Mouse (Mus musculus): Measurements from ENCODE around the gene Usp49. TPM values are rescaled to one million over a fixed set of nuclear protein-coding genes. Genes with fewer than 3 reads are reported as not detected.

The Usp49 gene
- polyA plus RNA-seq, 2 experiments: 5.0 to 17.6 TPM

- Histone ChIP-seq H3K4me3 (replicated peaks; ENCODE audit: low read length) (peak within 1 kb of the TSS; percentile 88), H3K36me3 (ENCODE audit: control insufficient read depth, insufficient read depth, low read length) (peaks cover 31% of the 10 kb centered on the region), H3K4me2 (replicated peaks; ENCODE audit: low read depth, low read length, severe bottlenecking) (peak within 1 kb of the TSS; percentile 93), H3K27me3 (ENCODE audit: control insufficient read depth, insufficient read depth, low read length) (no peaks in the 10 kb centered on the region), H3K9ac (ENCODE audit: low read depth, low read length, severe bottlenecking) (peak within 1 kb of the TSS; percentile 78), H3K27ac (replicated peaks; ENCODE audit: low read depth, low read length) (peak within 1 kb of the TSS; percentile 74), H3K4me1 (ENCODE audit: control insufficient read depth, insufficient read depth, low read length) (peaks cover 19% of the 10 kb centered on the region), H3K9me3 (ENCODE audit: control insufficient read depth, low read length) (no peaks in the 10 kb centered on the region)
- DNase-seq (ENCODE audit: low spot score) (peak; percentile 97), ATAC-seq (ENCODE audit: low FRiP score, low read depth) (peak; percentile 96)
- under 1% methylated on average over 59 of the region's 59 CpGs for WGBS
- TF ChIP-seq POLR2A (IDR thresholded peaks at IDR 0.05; ENCODE audit: borderline replicate concordance, extremely low read depth, insufficient read depth, insufficient read length): peak; percentile 40; the same call in 1 of the 2 replicates
Observed at GRCm38 (mm10) chr17:47610849-47611660, 19.4 kb upstream of the Usp49 start, which contains the start of the genes Bysl, Med20 and Gm20517. Bysl (minus strand) TSS chr17:47611492. Med20 (plus strand) TSS chr17:47611582. Gm20517 (plus strand) TSS chr17:47611589.

DNA sequence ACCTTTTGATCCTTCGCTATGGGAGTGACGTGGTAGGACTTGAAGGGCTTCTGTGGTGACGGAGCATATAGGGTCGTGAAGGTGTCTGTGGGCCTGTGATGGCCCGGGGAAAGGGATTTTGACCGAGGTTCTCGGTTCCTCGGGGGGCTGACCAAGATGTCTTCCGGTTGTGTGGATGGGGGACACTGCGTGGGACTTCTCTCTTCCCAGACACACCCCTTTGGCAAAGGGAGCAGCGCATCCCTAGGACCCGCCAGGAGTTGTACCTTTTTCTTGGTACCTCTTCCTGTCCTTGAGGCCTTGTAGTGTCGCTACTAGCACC lies 18.9 kb upstream of the Usp49 start:
- DNase-seq (ENCODE audit: low spot score) (no peak), ATAC-seq (ENCODE audit: low FRiP score, low read depth) (no peak; the same call in 1 of the 2 replicates)
- no peak for TF ChIP-seq POLR2A (IDR thresholded peaks at IDR 0.05; ENCODE audit: borderline replicate concordance, extremely low read depth, insufficient read depth, insufficient read length)
- peak overlapping the region; percentile 93 for H3K4me2 ChIP-seq (replicated peaks; ENCODE audit: low read depth, low read length, severe bottlenecking)
- H3K4me3 ChIP-seq (replicated peaks; ENCODE audit: low read length): peak overlapping the region; percentile 88
- H3K4me1 ChIP-seq (ENCODE audit: control insufficient read depth, insufficient read depth, low read length): peaks cover 19% of the 10 kb centered on the region
- H3K27ac ChIP-seq (replicated peaks; ENCODE audit: low read depth, low read length): 0 out of 2 replicates have a peak overlapping the region, but pooled peaks have one; percentile 74
- H3K9ac ChIP-seq (ENCODE audit: low read depth, low read length, severe bottlenecking): peak overlapping the region; percentile 78
- WGBS: 0% methylated on average over 13 of the region's 13 CpGs
- H3K36me3 ChIP-seq (ENCODE audit: control insufficient read depth, insufficient read depth, low read length): peaks cover 30% of the 10 kb centered on the region
- no peaks in the 10 kb centered on the region for H3K9me3 ChIP-seq (ENCODE audit: control insufficient read depth, low read length)
- H3K27me3 ChIP-seq (ENCODE audit: control insufficient read depth, insufficient read depth, low read length): no peaks in the 10 kb centered on the region

GRCm38 (mm10) chr17:47614018-47614417 lies 16.5 kb upstream of the Usp49 start:
- H3K9me3 ChIP-seq (ENCODE audit: control insufficient read depth, low read length): no peaks in the 10 kb centered on the region
- H3K4me3 ChIP-seq (replicated peaks; ENCODE audit: low read length): no peak overlapping the region
- H3K4me2 ChIP-seq (replicated peaks; ENCODE audit: low read depth, low read length, severe bottlenecking): no peak overlapping the region
- no peaks in the 10 kb centered on the region for H3K27me3 ChIP-seq (ENCODE audit: control insufficient read depth, insufficient read depth, low read length)
- WGBS: 77% methylated on average over 1 of the region's 1 CpGs
- DNase-seq (ENCODE audit: low spot score): no peak
- peaks cover 19% of the 10 kb centered on the region for H3K4me1 ChIP-seq (ENCODE audit: control insufficient read depth, insufficient read depth, low read length)
- ATAC-seq (ENCODE audit: low FRiP score, low read depth): no peak
- peaks cover 42% of the 10 kb centered on the region for H3K36me3 ChIP-seq (ENCODE audit: control insufficient read depth, insufficient read depth, low read length)
- no peak for TF ChIP-seq POLR2A (IDR thresholded peaks at IDR 0.05; ENCODE audit: borderline replicate concordance, extremely low read depth, insufficient read depth, insufficient read length)
- no peak overlapping the region for H3K27ac ChIP-seq (replicated peaks; ENCODE audit: low read depth, low read length)
- no peak overlapping the region for H3K9ac ChIP-seq (ENCODE audit: low read depth, low read length, severe bottlenecking)

- no peak for DNase-seq (ENCODE audit: low spot score)
- no peak for ATAC-seq (ENCODE audit: low FRiP score, low read depth)
- Histone ChIP-seq H3K36me3 (ENCODE audit: control insufficient read depth, insufficient read depth, low read length) (peaks cover 51% of the 10 kb centered on the region), H3K27me3 (ENCODE audit: control insufficient read depth, insufficient read depth, low read length) (no peaks in the 10 kb centered on the region), H3K4me3 (replicated peaks; ENCODE audit: low read length) (no peak overlapping the region), H3K27ac (replicated peaks; ENCODE audit: low read depth, low read length) (no peak overlapping the region), H3K9me3 (ENCODE audit: control insufficient read depth, low read length) (no peaks in the 10 kb centered on the region), H3K4me1 (ENCODE audit: control insufficient read depth, insufficient read depth, low read length) (peaks cover 10% of the 10 kb centered on the region), H3K4me2 (replicated peaks; ENCODE audit: low read depth, low read length, severe bottlenecking) (no peak overlapping the region), H3K9ac (ENCODE audit: low read depth, low read length, severe bottlenecking) (no peak overlapping the region)
- no peak for TF ChIP-seq POLR2A (IDR thresholded peaks at IDR 0.05; ENCODE audit: borderline replicate concordance, extremely low read depth, insufficient read depth, insufficient read length)
- WGBS: 94% methylated on average over 8 of the region's 8 CpGs
Observed at GRCm38 (mm10) chr17:47616119-47616518, 14.4 kb upstream of the Usp49 start.

DNA sequence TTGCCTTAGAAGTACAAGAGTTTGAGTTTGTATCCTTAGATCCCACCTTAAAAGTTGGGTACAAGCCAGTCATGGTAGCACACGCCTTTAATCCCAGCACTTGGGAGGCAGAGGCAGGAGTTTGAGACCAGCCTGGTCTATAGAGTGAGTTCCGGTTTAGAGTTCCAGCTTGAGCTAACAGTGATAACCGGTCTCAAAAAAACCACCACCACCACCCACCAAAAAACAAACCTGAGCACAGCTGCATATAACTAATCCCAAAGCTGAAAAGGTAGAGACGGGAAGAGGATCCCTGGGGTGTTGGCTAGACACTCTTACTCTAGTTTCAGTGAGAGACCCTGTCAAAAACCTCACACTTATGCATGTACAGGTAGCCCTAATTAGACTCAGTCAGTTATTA lies 13.8 kb upstream of the Usp49 start:
- ATAC-seq (ENCODE audit: low FRiP score, low read depth): no peak

More for the DNA sequence above, 13.8 kb upstream of the Usp49 start:
- Histone ChIP-seq H3K4me2 (replicated peaks; ENCODE audit: low read depth, low read length, severe bottlenecking) (no peak overlapping the region), H3K27me3 (ENCODE audit: control insufficient read depth, insufficient read depth, low read length) (no peaks in the 10 kb centered on the region), H3K4me1 (ENCODE audit: control insufficient read depth, insufficient read depth, low read length) (peaks cover 10% of the 10 kb centered on the region), H3K9ac (ENCODE audit: low read depth, low read length, severe bottlenecking) (no peak overlapping the region), H3K27ac (replicated peaks; ENCODE audit: low read depth, low read length) (no peak overlapping the region), H3K9me3 (ENCODE audit: control insufficient read depth, low read length) (no peaks in the 10 kb centered on the region), H3K4me3 (replicated peaks; ENCODE audit: low read length) (no peak overlapping the region), H3K36me3 (ENCODE audit: control insufficient read depth, insufficient read depth, low read length) (peaks cover 54% of the 10 kb centered on the region)
- no peak for TF ChIP-seq POLR2A (IDR thresholded peaks at IDR 0.05; ENCODE audit: borderline replicate concordance, extremely low read depth, insufficient read depth, insufficient read length)
- WGBS: 94% methylated on average over 4 of the region's 4 CpGs
- no peak for DNase-seq (ENCODE audit: low spot score)

Measured in limb, embryonic 14.5 days (tissue).